Mouse (Mus musculus): ENCODE measurements around the gene Ugt1a10.
"Not testable (repeated sequence)": the region's sequence is repeated elsewhere in the genome, so short reads cannot be mapped to it uniquely, and the experiment has no call there.

Ugt1a10 gene

GRCm38 (mm10) chr1:88215466-88216380 is 160.5 kb downstream of the Ugt1a10 start:
- in situ Hi-C loops (cut with MboI) = no loop called here

- in situ Hi-C loops (cut with MboI) = no loop called here
These were observed 161.4 kb downstream of the Ugt1a10 start for GRCm38 (mm10) chr1:88216551-88216950.

DNA sequence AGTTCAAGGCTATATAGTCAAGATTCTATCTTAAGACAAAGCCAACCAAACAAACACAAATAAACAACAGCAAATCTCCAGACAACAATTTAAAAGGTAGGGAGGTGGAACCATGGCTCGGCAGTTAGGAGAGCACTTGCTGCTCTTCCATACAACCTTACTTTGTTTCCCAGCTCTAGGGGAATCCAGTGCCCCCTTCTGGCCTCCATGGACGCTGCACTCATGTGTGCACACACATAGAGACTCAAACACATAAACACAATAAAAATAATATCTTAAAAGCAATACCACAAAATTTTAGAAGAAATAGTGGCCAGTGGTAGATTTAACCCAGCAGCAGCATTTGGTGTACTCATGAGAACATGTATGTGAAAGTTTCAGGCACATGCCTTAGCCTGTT is 162.0 kb downstream of the Ugt1a10 start:
- in situ Hi-C loops (cut with MboI) = no loop called here

GRCm38 (mm10) chr1:88217576-88217975 is 162.4 kb downstream of the Ugt1a10 start:
- in situ Hi-C loops (cut with MboI) = no loop called here

DNA sequence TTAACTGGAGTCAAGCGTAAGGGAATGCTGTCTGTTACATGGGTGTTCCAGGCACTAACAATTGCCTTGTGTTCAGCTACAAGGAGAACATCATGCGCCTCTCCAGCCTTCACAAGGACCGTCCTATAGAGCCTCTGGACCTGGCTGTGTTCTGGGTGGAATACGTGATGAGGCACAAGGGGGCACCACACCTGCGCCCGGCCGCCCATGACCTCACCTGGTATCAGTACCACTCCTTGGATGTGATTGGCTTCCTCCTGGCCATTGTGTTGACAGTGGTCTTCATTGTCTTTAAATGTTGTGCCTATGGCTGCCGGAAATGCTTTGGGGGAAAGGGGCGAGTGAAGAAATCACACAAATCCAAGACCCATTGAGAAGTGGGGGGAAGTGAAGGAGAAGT is 162.9 kb downstream of the Ugt1a10 start:
- in situ Hi-C loops (cut with MboI) = no loop called here

GRCm38 (mm10) chr1:88218591-88218990 is 163.4 kb downstream of the Ugt1a10 start:
- in situ Hi-C loops (cut with MboI) = no loop called here

- in situ Hi-C loops (cut with MboI) = no loop called here
These were observed 163.9 kb downstream of the Ugt1a10 start for GRCm38 (mm10) chr1:88219054-88219453.

GRCm38 (mm10) chr1:88220336-88220735 is 165.1 kb downstream of the Ugt1a10 start:
- in situ Hi-C loops (cut with MboI) = no loop called here

DNA sequence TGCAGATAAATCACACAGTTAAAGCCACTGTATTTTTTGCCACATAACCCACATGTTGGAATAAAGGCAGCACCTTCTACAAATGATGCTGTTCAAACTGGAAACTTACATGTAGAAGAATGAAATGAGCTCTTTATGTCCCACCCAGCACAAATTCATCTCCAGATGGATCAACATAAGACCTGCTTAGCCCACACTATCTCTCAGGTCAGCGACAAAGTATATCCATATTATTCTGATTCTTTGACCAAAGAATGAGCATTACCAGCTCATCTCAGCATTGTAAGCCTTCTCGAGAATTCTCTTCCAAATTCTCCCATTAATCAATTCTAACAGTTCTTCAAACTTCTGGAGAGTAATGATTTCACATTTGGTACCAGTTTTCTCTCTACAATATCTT is 167.0 kb downstream of the Ugt1a10 start:
- in situ Hi-C loops (cut with MboI) = no loop called here

DNA sequence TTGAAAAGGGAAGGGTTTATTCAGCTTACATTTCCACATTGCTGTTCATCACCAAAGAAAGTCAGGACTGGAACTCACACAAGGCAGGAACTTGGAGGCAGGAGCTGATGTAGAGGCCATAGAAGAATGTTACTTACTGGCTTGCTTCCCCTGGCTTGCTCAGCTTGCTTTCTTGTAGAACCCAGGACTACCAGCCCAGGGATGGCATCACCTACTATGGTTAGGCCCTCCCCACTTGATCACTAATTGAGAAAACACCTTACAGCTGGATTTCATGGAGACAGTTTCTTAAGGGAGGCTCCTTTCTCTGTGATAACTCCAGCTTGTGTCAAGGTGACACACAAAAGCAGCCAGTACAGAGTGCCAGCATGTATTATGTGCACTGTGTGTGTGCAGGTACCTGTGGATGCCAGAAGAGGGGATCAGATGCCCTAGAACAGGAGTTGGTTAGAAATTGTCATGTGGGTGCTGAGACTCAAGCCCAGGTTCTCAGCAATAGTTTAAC is 167.9 kb downstream of the Ugt1a10 start:
- in situ Hi-C loops (cut with MboI) = not testable (repeated sequence)

GRCm38 (mm10) chr1:88223591-88223990 is 168.4 kb downstream of the Ugt1a10 start:
- in situ Hi-C loops (cut with MboI) = no loop called here

DNA sequence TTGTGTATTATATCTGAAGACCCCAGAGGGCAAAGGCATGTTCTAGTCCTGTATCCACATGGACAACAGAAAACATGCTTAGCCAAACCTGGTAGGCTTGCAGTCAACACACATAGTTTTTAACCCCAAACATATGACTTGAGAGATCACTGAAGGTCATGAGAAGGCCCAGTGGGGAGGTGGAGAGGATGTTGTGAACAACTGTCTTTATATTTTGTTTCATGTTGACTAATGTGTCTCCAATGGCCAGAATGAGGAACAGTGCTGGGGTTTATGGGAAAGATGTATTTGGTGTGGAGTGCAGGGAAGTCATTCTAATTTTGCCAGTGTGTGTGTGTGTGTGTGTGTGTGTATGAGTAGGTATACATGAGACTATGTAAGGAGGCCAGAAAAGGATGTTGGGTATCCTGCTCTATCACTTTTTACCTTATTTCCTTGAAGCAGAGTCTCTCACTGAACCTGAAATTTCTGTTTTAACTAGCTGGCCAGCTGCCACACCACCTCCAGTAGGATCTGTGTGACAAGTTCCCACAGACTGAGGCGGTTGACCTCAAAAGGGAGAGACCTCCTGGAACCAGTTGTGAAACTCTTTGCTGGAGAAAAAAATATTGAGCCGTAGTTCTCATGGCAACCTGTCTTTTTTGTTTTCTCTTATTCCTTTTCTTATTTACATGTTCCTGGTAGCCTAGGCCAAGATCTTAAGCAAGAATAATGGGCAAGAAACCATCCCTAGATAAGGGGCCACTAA is 169.0 kb downstream of the Ugt1a10 start:
- in situ Hi-C loops (cut with MboI) = no loop called here

DNA sequence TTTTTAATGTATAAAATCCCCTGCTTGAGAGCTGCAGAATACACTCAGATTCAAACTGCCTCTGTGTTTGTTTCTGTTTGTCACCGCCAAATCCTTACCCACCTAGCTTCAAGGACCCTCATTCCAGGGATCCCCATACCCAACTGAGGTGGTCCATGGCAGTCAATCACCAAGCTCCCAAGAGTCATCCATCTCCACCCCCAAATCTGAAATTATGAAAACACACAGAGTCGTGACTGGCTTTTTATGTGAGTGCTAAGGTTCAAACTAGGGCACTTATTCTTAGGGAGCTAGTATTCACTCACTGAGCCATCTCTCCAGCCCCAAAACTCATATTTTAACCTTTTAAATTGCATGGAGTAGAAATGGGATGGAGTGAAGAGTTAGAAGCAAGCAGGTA is 170.1 kb downstream of the Ugt1a10 start:
- in situ Hi-C loops (cut with MboI) = not testable (repeated sequence)

DNA sequence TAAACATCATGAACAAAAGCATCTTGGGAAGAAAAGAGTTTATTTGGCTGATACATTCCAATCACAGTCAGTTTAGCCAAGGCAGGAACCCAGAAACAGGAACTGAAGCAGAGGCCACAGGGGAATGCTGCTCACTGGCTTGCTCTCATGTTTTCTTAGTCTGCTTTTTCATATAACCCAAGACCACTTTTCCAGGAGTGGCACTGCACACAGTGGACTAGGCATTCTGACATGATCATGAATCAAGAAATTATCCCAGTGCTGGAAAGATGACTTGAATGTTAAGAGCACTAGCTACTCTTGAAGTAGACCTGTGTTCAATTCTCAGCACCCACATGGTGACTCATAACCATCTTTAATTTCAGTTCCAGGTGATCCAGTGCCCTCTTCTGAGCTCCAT is 170.6 kb downstream of the Ugt1a10 start:
- in situ Hi-C loops (cut with MboI) = no loop called here

GRCm38 (mm10) chr1:88226670-88227379 is 171.6 kb downstream of the Ugt1a10 start, which contains the start of gene Mroh2a:
Mroh2a (plus strand) TSS chr1:88226986.
- in situ Hi-C loops (cut with MboI) = no loop called here

GRCm38 (mm10) chr1:88227482-88227881 is 172.3 kb downstream of the Ugt1a10 start:
- in situ Hi-C loops (cut with MboI) = no loop called here

DNA sequence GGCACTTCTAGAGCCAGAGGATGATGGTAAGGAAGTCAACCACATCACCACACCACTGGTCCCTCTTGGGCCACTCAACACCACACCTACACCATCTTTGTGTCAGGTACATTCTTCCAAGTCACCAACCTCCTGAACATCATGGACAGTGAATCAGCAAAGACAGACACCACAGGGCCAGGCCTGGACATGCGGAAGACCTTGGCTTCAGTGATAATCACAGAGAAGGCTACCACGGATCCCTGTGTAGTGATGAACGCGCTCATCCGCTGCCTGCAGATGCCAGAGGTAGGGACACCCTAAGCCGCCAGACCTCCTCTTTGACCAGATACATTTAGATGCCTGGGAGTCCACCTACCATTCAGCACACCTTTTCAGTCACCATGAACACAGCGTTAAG is 172.9 kb downstream of the Ugt1a10 start:
- in situ Hi-C loops (cut with MboI) = no loop called here

GRCm38 (mm10) chr1:88229566-88229965 is 174.4 kb downstream of the Ugt1a10 start:
- in situ Hi-C loops (cut with MboI) = no loop called here

GRCm38 (mm10) chr1:88229986-88230385 is 174.8 kb downstream of the Ugt1a10 start:
- in situ Hi-C loops (cut with MboI) = no loop called here

GRCm38 (mm10) chr1:88230421-88230820 is 175.2 kb downstream of the Ugt1a10 start:
- in situ Hi-C loops (cut with MboI) = no loop called here

GRCm38 (mm10) chr1:88230981-88231802 is 176.0 kb downstream of the Ugt1a10 start:
- in situ Hi-C loops (cut with MboI) = no loop called here
